Mouse (Mus musculus) intestine, embryonic 15.5 days (tissue): ENCODE measurements around the gene Rbm18. TPM values are rescaled to one million over a fixed set of nuclear protein-coding genes. Genes with fewer than 3 reads are reported as not detected.

Experiments used
- ATAC-seq: fragments of 200-750 bp; cut with Nextera tagmentation; 2 replicates; pipeline ENCODE4 v1.8.0; 2017; ENCODE audit warnings: moderate TSS enrichment, moderate library complexity
- H3K27ac ChIP-seq: fragments of 300-500 bp; sonication (generic); 2 replicates; pipeline ENCODE4 v1.5.1; 2015; ENCODE audit warnings: mild to moderate bottlenecking, inconsistent platforms
- H3K27me3 ChIP-seq: fragments of 300-500 bp; sonication (generic); replicated peaks from 2 replicates; pipeline ENCODE4 v1.6.1; 2015; ENCODE audit warnings: inconsistent platforms
- H3K36me3 ChIP-seq: fragments of 300-500 bp; sonication (generic); 2 replicates; pipeline ENCODE4 v1.6.1; 2015; ENCODE audit warnings: inconsistent platforms
- H3K4me1 ChIP-seq: fragments of 300-500 bp; sonication (generic); replicated peaks from 2 replicates; pipeline ENCODE4 v1.6.1; 2015; ENCODE audit warnings: inconsistent platforms
- H3K4me2 ChIP-seq: fragments of 300-500 bp; sonication (generic); replicated peaks from 2 replicates; pipeline ENCODE4 v1.6.1; 2015; ENCODE audit warnings: mild to moderate bottlenecking, inconsistent platforms
- H3K4me3 ChIP-seq: fragments of 300-500 bp; sonication (generic); replicated peaks from 2 replicates; pipeline ENCODE4 v1.5.1; 2015; ENCODE audit warnings: inconsistent platforms
- H3K9ac ChIP-seq: fragments of 300-500 bp; sonication (generic); 2 replicates; pipeline ENCODE4 v1.6.1; 2015; ENCODE audit warnings: inconsistent platforms
- H3K9me3 ChIP-seq: fragments of 300-500 bp; sonication (generic); 2 replicates; pipeline ENCODE4 v1.6.1; 2016; ENCODE audit warnings: inconsistent platforms
- WGBS: fragments of 180-500 bp; shearing (Covaris S2); methylation state at CpG from one replicate; pipeline ENCODE4 v1.1.7; 2015; 5-methylcytosine and 5-hydroxymethylcytosine counted together
- polyA plus RNA-seq: library from polyadenylated mRNA; unstranded; fragments of >200 nt; fragmentation: Nextera tagmentation; extraction: Ambion mirVana; gene quantifications from 2 replicates; pipeline ENCODE4 v1.2.1, GENCODE M21; 2015

Rbm18 gene
- polyA plus RNA-seq, 1 experiment from 2014 or later = 54.4 TPM

- under 1% methylated on average over 38 of the region's 38 CpGs for WGBS
Measured at GRCm38 (mm10) chr2:36103555-36104367, 32.8 kb downstream of the Rbm18 start.

GRCm38 (mm10) chr2:36103069-36103554 is 33.5 kb downstream of the Rbm18 start:
- no peak for ATAC-seq
- Histone ChIP-seq H3K4me2 (peak overlapping the region; percentile 48), H3K4me1 (peaks cover 28% of the 10 kb centered on the region), H3K4me3 (peak overlapping the region; percentile 19), H3K36me3 (no peaks in the 10 kb centered on the region), H3K9me3 (no peaks in the 10 kb centered on the region), H3K27me3 (peaks cover 90% of the 10 kb centered on the region), H3K9ac (no peak overlapping the region), H3K27ac (no peak overlapping the region)
- WGBS = 5% methylated on average over 21 of the region's 21 CpGs

More at GRCm38 (mm10) chr2:36103555-36104367, 32.8 kb downstream of the Rbm18 start:
- H3K27me3 ChIP-seq = peaks cover 89% of the 10 kb centered on the region
- peak overlapping the region; percentile 16 for H3K4me3 ChIP-seq
- H3K9ac ChIP-seq = no peak overlapping the region
- H3K27ac ChIP-seq = no peak overlapping the region
- peaks cover 28% of the 10 kb centered on the region for H3K4me1 ChIP-seq
- H3K36me3 ChIP-seq = no peaks in the 10 kb centered on the region
- H3K4me2 ChIP-seq = peak overlapping the region; percentile 48
- no peaks in the 10 kb centered on the region for H3K9me3 ChIP-seq
- no peak for ATAC-seq

GRCm38 (mm10) chr2:36102559-36102946 is 34.0 kb downstream of the Rbm18 start:
- peak overlapping the region; percentile 17; the same call in 1 of the 2 replicates for H3K9ac ChIP-seq
- no peaks in the 10 kb centered on the region for H3K9me3 ChIP-seq
- peak overlapping the region; percentile 48 for H3K4me2 ChIP-seq
- H3K4me3 ChIP-seq = peak overlapping the region; percentile 19
- no peaks in the 10 kb centered on the region for H3K36me3 ChIP-seq
- H3K4me1 ChIP-seq = peaks cover 28% of the 10 kb centered on the region
- WGBS = 2% methylated on average over 21 of the region's 21 CpGs
- peak; percentile 42; the same call in 1 of the 2 replicates for ATAC-seq
- peaks cover 91% of the 10 kb centered on the region for H3K27me3 ChIP-seq
- no peak overlapping the region for H3K27ac ChIP-seq

GRCm38 (mm10) chr2:36101866-36102558 is 34.6 kb downstream of the Rbm18 start:
- ATAC-seq = no peak
- no peak overlapping the region for H3K9ac ChIP-seq
- H3K4me2 ChIP-seq = peak overlapping the region; percentile 48
- no peaks in the 10 kb centered on the region for H3K36me3 ChIP-seq
- peaks cover 93% of the 10 kb centered on the region for H3K27me3 ChIP-seq
- H3K27ac ChIP-seq = no peak overlapping the region
- peaks cover 28% of the 10 kb centered on the region for H3K4me1 ChIP-seq
- H3K9me3 ChIP-seq = no peaks in the 10 kb centered on the region
- 4% methylated on average over 28 of the region's 28 CpGs for WGBS
- H3K4me3 ChIP-seq = peak overlapping the region; percentile 19; the same call in 1 of the 2 replicates

- H3K27ac ChIP-seq = no peak overlapping the region
- H3K4me2 ChIP-seq = no peak overlapping the region
- no peaks in the 10 kb centered on the region for H3K36me3 ChIP-seq
- WGBS = 15% methylated on average over 6 of the region's 6 CpGs
- H3K9me3 ChIP-seq = no peaks in the 10 kb centered on the region
- no peak overlapping the region for H3K4me3 ChIP-seq
- H3K9ac ChIP-seq = no peak overlapping the region
- peaks cover 20% of the 10 kb centered on the region for H3K4me1 ChIP-seq
- peaks cover 94% of the 10 kb centered on the region for H3K27me3 ChIP-seq
- ATAC-seq = no peak
Measured at GRCm38 (mm10) chr2:36099739-36100138, 36.8 kb downstream of the Rbm18 start.

- peaks cover 96% of the 10 kb centered on the region for H3K27me3 ChIP-seq
- H3K4me2 ChIP-seq = no peak overlapping the region
- H3K36me3 ChIP-seq = no peaks in the 10 kb centered on the region
- no peak overlapping the region for H3K9ac ChIP-seq
- no peaks in the 10 kb centered on the region for H3K9me3 ChIP-seq
- H3K4me1 ChIP-seq = peaks cover 12% of the 10 kb centered on the region
- 10% methylated on average over 5 of the region's 5 CpGs for WGBS
- no peak overlapping the region for H3K4me3 ChIP-seq
- no peak overlapping the region for H3K27ac ChIP-seq
- no peak for ATAC-seq
Measured at GRCm38 (mm10) chr2:36098021-36098420, 38.6 kb downstream of the Rbm18 start.

GRCm38 (mm10) chr2:36097129-36097815 is 39.3 kb downstream of the Rbm18 start:
- H3K4me2 ChIP-seq = no peak overlapping the region
- H3K9me3 ChIP-seq = no peaks in the 10 kb centered on the region
- 8% methylated on average over 18 of the region's 18 CpGs for WGBS
- no peak overlapping the region for H3K27ac ChIP-seq
- H3K36me3 ChIP-seq = no peaks in the 10 kb centered on the region
- peaks cover 93% of the 10 kb centered on the region for H3K27me3 ChIP-seq
- peaks cover 5% of the 10 kb centered on the region; the same call in 1 of the 2 replicates for H3K4me1 ChIP-seq
- no peak for ATAC-seq
- no peak overlapping the region for H3K9ac ChIP-seq
- H3K4me3 ChIP-seq = no peak overlapping the region

- Histone ChIP-seq H3K4me2 (no peak overlapping the region; the same call in 1 of the 2 replicates), H3K4me3 (no peak overlapping the region), H3K9me3 (no peaks in the 10 kb centered on the region), H3K4me1 (peaks cover 14% of the 10 kb centered on the region), H3K27me3 (peaks cover 95% of the 10 kb centered on the region), H3K27ac (no peak overlapping the region), H3K36me3 (no peaks in the 10 kb centered on the region), H3K9ac (no peak overlapping the region)
- WGBS = 11% methylated on average over 31 of the region's 31 CpGs
- ATAC-seq = no peak
Measured at GRCm38 (mm10) chr2:36093914-36094475, 42.6 kb downstream of the Rbm18 start.

GRCm38 (mm10) chr2:36093301-36093700 is 43.3 kb downstream of the Rbm18 start:
- Histone ChIP-seq H3K27me3 (peaks cover 93% of the 10 kb centered on the region), H3K27ac (no peak overlapping the region), H3K36me3 (no peaks in the 10 kb centered on the region), H3K9me3 (no peaks in the 10 kb centered on the region), H3K4me1 (peaks cover 14% of the 10 kb centered on the region), H3K9ac (no peak overlapping the region), H3K4me2 (no peak overlapping the region), H3K4me3 (no peak overlapping the region)
- ATAC-seq = no peak
- 31% methylated on average over 7 of the region's 7 CpGs for WGBS

GRCm38 (mm10) chr2:36092748-36093147 is 43.8 kb downstream of the Rbm18 start:
- H3K4me1 ChIP-seq = peaks cover 14% of the 10 kb centered on the region
- no peak overlapping the region for H3K27ac ChIP-seq
- no peaks in the 10 kb centered on the region for H3K9me3 ChIP-seq
- H3K36me3 ChIP-seq = no peaks in the 10 kb centered on the region
- H3K27me3 ChIP-seq = peaks cover 93% of the 10 kb centered on the region
- H3K4me3 ChIP-seq = no peak overlapping the region
- H3K9ac ChIP-seq = no peak overlapping the region
- no peak for ATAC-seq
- WGBS = 7% methylated on average over 4 of the region's 4 CpGs
- no peak overlapping the region for H3K4me2 ChIP-seq

- no peaks in the 10 kb centered on the region for H3K36me3 ChIP-seq
- H3K9me3 ChIP-seq = no peaks in the 10 kb centered on the region
- H3K27ac ChIP-seq = no peak overlapping the region
- 5% methylated on average over 70 of the region's 70 CpGs for WGBS
- H3K4me3 ChIP-seq = peak overlapping the region; percentile 45
- 0 out of 2 replicates have a peak overlapping the region, but pooled peaks have one; percentile 4 for H3K9ac ChIP-seq
- H3K4me1 ChIP-seq = peaks cover 14% of the 10 kb centered on the region
- peaks cover 91% of the 10 kb centered on the region for H3K27me3 ChIP-seq
- peak; percentile 91 for ATAC-seq
- peak overlapping the region; percentile 91 for H3K4me2 ChIP-seq
Measured at GRCm38 (mm10) chr2:36090853-36091741, 45.5 kb downstream of the Rbm18 start.
